Mouse (Mus musculus) heart, adult 2 months (tissue): ENCODE measurements around the gene Gm45623.

Source experiments
- CTCF ChIP-seq: fragments of 200-600 bp; IDR thresholded peaks from 2 replicates; pipeline ENCODE4 v1.8.1; 2022; ENCODE audit warnings: antibody characterized with exemption, mild to moderate bottlenecking, moderate library complexity
- POLR2A ChIP-seq: fragments of 200-500 bp; IDR thresholded peaks from 2 replicates; pipeline ENCODE4 v1.6.1; 2011; ENCODE audit warnings: mild to moderate bottlenecking, low read depth, low read length, control low read depth; ENCODE audit not compliant: insufficient read depth

- TF ChIP-seq POLR2A = peak; percentile 81
- TF ChIP-seq CTCF = no peak
Measured at GRCm38 (mm10) chr13:56702469-56703221, 51.0 kb downstream of the Gm45623 start, which contains the start of gene Smad5.
